Mouse (Mus musculus) brain, embryonic 14.5 days (tissue): ENCODE results near the gene Bap1.

Source experiments
- CTCF ChIP-seq: fragments of 200-500 bp; IDR thresholded peaks from 2 replicates; pipeline ENCODE4 v1.5.1; 2012; ENCODE audit warnings: inconsistent platforms, mild to moderate bottlenecking, moderate library complexity, borderline replicate concordance; ENCODE audit not compliant: insufficient read depth, insufficient read length; ENCODE audit errors: extremely low read depth
- POLR2A ChIP-seq: fragments of 200-500 bp; IDR thresholded peaks from 2 replicates; pipeline ENCODE4 v1.6.1; 2012; ENCODE audit warnings: mild to moderate bottlenecking, inconsistent platforms, borderline replicate concordance; ENCODE audit not compliant: poor library complexity, insufficient read depth, insufficient read length, severe bottlenecking; ENCODE audit errors: extremely low read depth

GRCm38 (mm10) chr14:31252091-31252490 is 841 bp downstream of the Bap1 start:
- TF ChIP-seq POLR2A, result no peak
- no peak for TF ChIP-seq CTCF
